ENCODE assay signal across 24 mouse cellular contexts in the genomic region with DNA sequence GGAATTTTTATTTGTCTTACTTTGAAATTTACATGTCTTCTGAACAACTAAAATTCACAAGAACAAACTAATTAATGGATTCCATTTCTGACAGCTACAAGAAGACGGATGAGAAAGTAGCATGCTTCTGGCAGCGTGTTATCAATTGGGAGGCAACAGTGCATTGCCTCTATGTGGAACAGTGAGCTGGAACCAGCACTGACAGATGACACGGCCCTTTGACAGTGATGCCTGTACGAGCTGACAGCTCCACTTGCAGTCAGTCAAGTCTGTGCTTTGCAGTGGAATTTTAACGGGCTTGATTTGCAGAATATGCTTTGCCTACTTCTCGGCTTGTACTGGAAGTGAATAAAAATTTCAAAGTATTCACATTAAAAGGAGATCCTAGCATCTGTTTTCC.
DNase-seq lines count a peak whose midpoint lies in the region; ATAC-seq lines count a peak whose summit lies in the region.
"Had no signal": no experiment of that assay in that cellular context is flagged by ENCODE, and none has a peak within 500 bp of the region (broad histone marks: within the 10 kb centered on the region; RNA-seq: fewer than 3 reads in every experiment).

No protein-coding gene starts in this region.

- H3K27ac ChIP-seq in forebrain, embryonic 15.5 days (replicated peaks) = no peak overlapping the region
- H3K27ac ChIP-seq in forebrain, embryonic 10.5 days = no peak overlapping the region
- H3K27ac ChIP-seq in forebrain, embryonic 16.5 days (ENCODE audit: low read length) = no peak overlapping the region
- H3K27ac ChIP-seq: hindbrain, embryonic 10.5 days; limb, embryonic 12.5 days; neural tube, embryonic 13.5 days had no signal

- H3K27me3 ChIP-seq in forebrain, embryonic 15.5 days = no peaks in the 10 kb centered on the region
- peaks cover 11% of the 10 kb centered on the region; the same call in 1 of the 2 replicates for H3K27me3 ChIP-seq in forebrain, embryonic 10.5 days (ENCODE audit: poor library complexity, severe bottlenecking)
- H3K27me3 ChIP-seq in forebrain, embryonic 16.5 days (replicated peaks; ENCODE audit: control insufficient read depth, insufficient read depth, low read length) = no peaks in the 10 kb centered on the region
- H3K27me3 ChIP-seq: limb, embryonic 12.5 days; neural tube, embryonic 13.5 days had no signal

- H3K4me1 ChIP-seq in forebrain, embryonic 15.5 days = 0 out of 2 replicates have a peak, but pooled peaks cover 4% of the 10 kb centered on the region
- H3K4me1 ChIP-seq in forebrain, embryonic 10.5 days = no peaks in the 10 kb centered on the region
- peaks cover 3% of the 10 kb centered on the region for H3K4me1 ChIP-seq in forebrain, embryonic 16.5 days (replicated peaks; ENCODE audit: control insufficient read depth, insufficient read depth, low read length)
- H3K4me1 ChIP-seq: hindbrain, embryonic 10.5 days; limb, embryonic 12.5 days; neural tube, embryonic 13.5 days had no signal

- no peak overlapping the region for H3K9ac ChIP-seq in forebrain, embryonic 15.5 days (replicated peaks)
- H3K9ac ChIP-seq in forebrain, embryonic 16.5 days (replicated peaks; ENCODE audit: low read depth, low read length) = no peak overlapping the region
- H3K9ac ChIP-seq: limb, embryonic 12.5 days; neural tube, embryonic 13.5 days had no signal

- H3K9me3 ChIP-seq in forebrain, embryonic 15.5 days = no peaks in the 10 kb centered on the region
- no peaks in the 10 kb centered on the region for H3K9me3 ChIP-seq in forebrain, embryonic 10.5 days
- no peaks in the 10 kb centered on the region for H3K9me3 ChIP-seq in forebrain, embryonic 16.5 days (ENCODE audit: control insufficient read depth, low read length)
- H3K9me3 ChIP-seq: hindbrain, embryonic 10.5 days; limb, embryonic 12.5 days; neural tube, embryonic 13.5 days had no signal

- no peak for DNase-seq in forebrain, embryonic 10.5 days (ENCODE audit: extremely low spot score, low spot score)
- peak; percentile 26 to 29 for DNase-seq in right cerebral cortex, postnatal 10 days (ENCODE audit: low spot score in 2 of 2)
- DNase-seq in right cerebral cortex, postnatal 25 days = no peak
- peak; percentile 6 for DNase-seq in retina, embryonic 14.5 days (ENCODE audit: low spot score)
- no peak for DNase-seq in left cerebral cortex, adult 18-20 months (ENCODE audit: low spot score in 2 of 2)
- DNase-seq: adrenal gland, postnatal 14 days; cerebellum, adult 2 months; cerebellum, postnatal 14 days; heart, postnatal 14 days; kidney, adult 8-10 months; kidney, postnatal 10 days; layer of hippocampus, adult 9-11 months; lung, postnatal 36 days; thymus, postnatal 4 days had no signal

- H3K36me3 ChIP-seq in forebrain, embryonic 15.5 days = no peaks in the 10 kb centered on the region
- no peaks in the 10 kb centered on the region for H3K36me3 ChIP-seq in forebrain, embryonic 10.5 days (replicated peaks)
- no peaks in the 10 kb centered on the region for H3K36me3 ChIP-seq in forebrain, embryonic 16.5 days (ENCODE audit: control insufficient read depth, insufficient read depth)
- H3K36me3 ChIP-seq: hindbrain, embryonic 10.5 days; limb, embryonic 12.5 days; neural tube, embryonic 13.5 days had no signal

- H3K4me3 ChIP-seq in forebrain, embryonic 15.5 days = no peak overlapping the region
- no peak overlapping the region for H3K4me3 ChIP-seq in forebrain, embryonic 10.5 days
- H3K4me3 ChIP-seq in forebrain, embryonic 16.5 days (replicated peaks; ENCODE audit: low read length) = no peak overlapping the region
- H3K4me3 ChIP-seq: hindbrain, embryonic 10.5 days; limb, embryonic 12.5 days; neural tube, embryonic 13.5 days had no signal

- WGBS in forebrain, embryonic 15.5 days = 24% methylated on average over 6 of the region's 6 CpGs
- WGBS in forebrain, embryonic 10.5 days = 73% methylated on average over 6 of the region's 6 CpGs
- WGBS in forebrain, embryonic 16.5 days = 16% methylated on average over 6 of the region's 6 CpGs

- peak; percentile 82 for ATAC-seq in forebrain, embryonic 15.5 days (replicated peaks)
- peak; percentile 93 for ATAC-seq in forebrain, embryonic 16.5 days
- ATAC-seq in inflammation-experienced regulatory T-cells, adult 6 months = no peak
- ATAC-seq: CD4-positive, CD25-positive, alpha-beta regulatory T cell, adult 4 months; hindbrain, embryonic 16.5 days; intestine, embryonic 16.5 days had no signal

- no peak overlapping the region for H3K4me2 ChIP-seq in forebrain, embryonic 15.5 days (replicated peaks)
- no peak overlapping the region for H3K4me2 ChIP-seq in forebrain, embryonic 16.5 days (ENCODE audit: low read length)
- H3K4me2 ChIP-seq: limb, embryonic 12.5 days; liver, embryonic 11.5 days; neural tube, embryonic 13.5 days had no signal

Comparison
In these comparisons a context has a peak if more than half of its experiments do, and no peak if none do; other contexts are left out.
1. DNase-seq: peak in right cerebral cortex, postnatal 10 days (2 of 2) and retina, embryonic 14.5 days (single experiment); none in forebrain, embryonic 10.5 days (single experiment), right cerebral cortex, postnatal 25 days (single experiment) and left cerebral cortex, adult 18-20 months (0 of 2).